Mouse (Mus musculus): ENCODE measurements around the gene Bmp2k. TPM values are rescaled to one million over a fixed set of nuclear protein-coding genes. Genes with fewer than 3 reads are reported as not detected.

Bmp2k gene
- 9.4 and 12.3 TPM in 2 replicates for polyA plus RNA-seq (2016; fragmentation: Nextera tagmentation; extraction: Ambion mirVana)

- peak; percentile 98 for ATAC-seq (ENCODE audit: low FRiP score, low read depth)
- H3K9ac ChIP-seq (replicated peaks), result peak within 1 kb of the TSS; percentile 86
- peaks cover 7% of the 10 kb centered on the region; the same call in 1 of the 2 replicates for H3K27me3 ChIP-seq
- no peaks in the 10 kb centered on the region for H3K9me3 ChIP-seq
- peak within 1 kb of the TSS; percentile 92 for H3K27ac ChIP-seq (replicated peaks)
- WGBS, result under 1% methylated on average over 56 of the region's 78 CpGs
- H3K4me1 ChIP-seq, result peaks cover 24% of the 10 kb centered on the region
- H3K4me3 ChIP-seq, result peak within 1 kb of the TSS; percentile 86
- peak within 1 kb of the TSS; percentile 85 for H3K4me2 ChIP-seq (replicated peaks)
- no peaks in the 10 kb centered on the region for H3K36me3 ChIP-seq
Observed at GRCm38 (mm10) chr5:96997310-96997801, at the start of gene Bmp2k. TSS of gene Bmp2k (plus strand) at chr5:96997689.

DNA sequence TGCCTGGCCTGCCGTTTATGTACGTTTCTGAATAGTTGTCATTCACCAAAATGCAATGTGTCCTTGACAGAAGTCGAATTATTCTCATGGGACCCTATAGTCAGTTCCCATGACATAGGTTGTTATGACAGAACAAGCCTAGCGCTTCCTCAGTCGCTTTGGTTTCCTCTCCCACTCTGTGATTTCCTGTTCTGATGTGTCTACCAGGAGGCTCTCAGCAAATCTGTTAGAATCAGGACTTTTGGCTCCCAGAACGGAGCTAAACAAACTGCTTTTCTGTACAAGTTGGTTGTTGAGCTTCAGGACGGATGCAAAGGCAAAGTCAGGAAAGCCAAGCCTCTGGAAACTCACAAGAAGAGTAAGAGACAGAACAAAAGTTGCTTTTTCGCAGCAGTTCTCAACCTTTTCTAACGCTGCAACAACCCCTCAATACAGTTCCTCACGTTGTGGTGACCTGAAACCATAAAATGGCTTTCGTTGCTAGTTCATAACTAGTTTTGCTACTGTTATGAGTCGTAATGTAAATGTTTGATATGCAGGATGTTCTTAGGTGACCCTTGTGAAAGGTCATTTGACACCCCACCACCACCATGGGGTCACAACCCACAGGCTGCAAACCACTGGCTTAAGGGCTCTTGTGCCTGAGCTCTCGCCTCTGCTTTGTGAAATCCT lies 48.5 kb upstream of the Bmp2k start:
- Histone ChIP-seq H3K9me3 (no peaks in the 10 kb centered on the region), H3K27me3 (no peaks in the 10 kb centered on the region), H3K36me3 (no peaks in the 10 kb centered on the region), H3K4me3 (no peak overlapping the region), H3K4me2 (replicated peaks) (no peak overlapping the region), H3K9ac (replicated peaks) (no peak overlapping the region), H3K4me1 (peaks cover 5% of the 10 kb centered on the region; the same call in 1 of the 2 replicates), H3K27ac (replicated peaks) (no peak overlapping the region)
- 91% methylated on average over 13 of the region's 13 CpGs for WGBS
- ATAC-seq (ENCODE audit: low FRiP score, low read depth), result no peak

DNA sequence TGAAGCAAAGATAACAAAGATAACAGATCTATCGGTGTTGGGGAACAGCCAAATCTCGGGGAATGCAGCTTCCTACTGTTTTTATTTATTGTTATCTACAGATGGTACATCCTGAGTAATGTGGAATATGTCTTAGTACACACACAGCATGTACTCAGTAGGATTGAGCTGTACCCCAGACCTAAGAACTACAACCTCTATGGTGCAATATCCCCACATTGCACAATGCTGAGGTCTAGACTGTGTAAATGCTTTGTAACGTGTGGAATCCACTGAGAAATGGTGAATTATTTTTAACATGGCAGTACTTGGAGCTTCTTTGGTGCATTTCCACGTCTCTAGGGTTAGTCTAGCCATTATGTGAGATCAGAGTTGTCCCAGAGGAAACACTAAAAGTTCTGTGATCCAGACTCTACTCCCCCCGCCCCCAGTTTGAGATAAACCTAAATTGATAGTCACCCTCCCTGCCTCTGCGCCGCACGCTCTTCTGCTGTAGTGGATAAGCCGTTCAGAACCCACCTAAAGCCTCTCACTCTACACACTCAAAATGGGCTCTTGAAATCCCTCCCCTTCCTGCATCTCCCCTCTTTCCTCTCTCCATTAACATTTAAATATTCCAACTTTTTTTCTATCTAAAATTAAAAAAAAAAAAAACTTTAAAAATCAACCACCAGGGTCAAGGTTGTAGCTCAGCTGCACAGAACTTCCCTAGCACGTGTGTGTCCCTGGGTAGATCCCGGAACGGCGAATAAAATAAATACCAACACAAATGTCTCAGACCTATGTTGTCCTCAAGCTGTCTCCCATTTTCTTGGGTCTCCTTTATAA lies 47.4 kb upstream of the Bmp2k start:
- Histone ChIP-seq H3K36me3 (no peaks in the 10 kb centered on the region), H3K4me1 (peaks cover 7% of the 10 kb centered on the region; the same call in 1 of the 2 replicates), H3K27ac (replicated peaks) (no peak overlapping the region), H3K9ac (replicated peaks) (no peak overlapping the region), H3K9me3 (no peaks in the 10 kb centered on the region), H3K27me3 (no peaks in the 10 kb centered on the region), H3K4me3 (no peak overlapping the region), H3K4me2 (replicated peaks) (no peak overlapping the region)
- WGBS, result 88% methylated on average over 13 of the region's 13 CpGs
- ATAC-seq (ENCODE audit: low FRiP score, low read depth), result no peak

GRCm38 (mm10) chr5:96950667-96951492 lies 46.6 kb upstream of the Bmp2k start:
- H3K4me3 ChIP-seq, result no peak overlapping the region
- no peak overlapping the region for H3K4me2 ChIP-seq (replicated peaks)
- no peaks in the 10 kb centered on the region for H3K9me3 ChIP-seq
- H3K36me3 ChIP-seq, result no peaks in the 10 kb centered on the region
- H3K9ac ChIP-seq (replicated peaks), result no peak overlapping the region
- no peak for ATAC-seq (ENCODE audit: low FRiP score, low read depth)
- no peak overlapping the region for H3K27ac ChIP-seq (replicated peaks)
- no peaks in the 10 kb centered on the region for H3K27me3 ChIP-seq
- H3K4me1 ChIP-seq, result peaks cover 7% of the 10 kb centered on the region; the same call in 1 of the 2 replicates
- WGBS, result 76% methylated on average over 10 of the region's 10 CpGs

DNA sequence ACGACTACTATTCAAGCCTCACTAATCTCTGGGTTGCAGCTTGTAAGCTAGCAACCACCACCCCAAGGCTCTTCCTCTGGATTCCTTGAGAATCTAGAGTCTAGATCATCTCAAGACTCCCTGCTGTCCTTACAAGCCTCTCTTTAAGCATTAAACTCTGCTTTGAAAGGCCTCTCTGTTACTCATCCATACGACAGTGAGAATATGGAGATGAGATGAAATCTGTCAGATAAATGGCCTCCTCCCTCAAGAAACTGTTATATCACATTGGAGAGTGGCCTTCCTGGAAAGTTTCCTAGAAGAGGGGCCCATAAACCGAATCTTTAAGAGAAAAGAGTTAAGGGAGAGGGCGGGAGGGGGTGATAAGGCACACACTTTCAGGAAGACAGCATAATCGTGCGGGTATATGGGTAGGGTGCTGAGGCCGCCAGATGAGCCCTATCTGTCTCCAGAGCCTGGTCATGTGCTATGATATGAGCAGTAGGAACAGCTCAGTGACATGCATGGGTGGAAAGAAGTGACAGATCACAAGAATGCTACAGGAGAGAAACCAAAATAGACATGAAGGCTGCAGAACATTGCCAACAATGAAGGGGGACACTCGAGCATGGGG lies 45.9 kb upstream of the Bmp2k start:
- no peak for ATAC-seq (ENCODE audit: low FRiP score, low read depth)
- Histone ChIP-seq H3K9me3 (no peaks in the 10 kb centered on the region), H3K27ac (replicated peaks) (no peak overlapping the region), H3K4me2 (replicated peaks) (no peak overlapping the region), H3K36me3 (no peaks in the 10 kb centered on the region), H3K27me3 (no peaks in the 10 kb centered on the region), H3K4me3 (no peak overlapping the region), H3K4me1 (peaks cover 9% of the 10 kb centered on the region; the same call in 1 of the 2 replicates), H3K9ac (replicated peaks) (no peak overlapping the region)
- WGBS, result 84% methylated on average over 8 of the region's 8 CpGs

GRCm38 (mm10) chr5:96954040-96954439 lies 43.4 kb upstream of the Bmp2k start:
- WGBS, result 67% methylated on average over 11 of the region's 11 CpGs
- Histone ChIP-seq H3K27ac (replicated peaks) (no peak overlapping the region), H3K9me3 (no peaks in the 10 kb centered on the region), H3K27me3 (no peaks in the 10 kb centered on the region), H3K36me3 (no peaks in the 10 kb centered on the region), H3K4me1 (peaks cover 14% of the 10 kb centered on the region), H3K4me3 (no peak overlapping the region), H3K4me2 (replicated peaks) (no peak overlapping the region), H3K9ac (replicated peaks) (no peak overlapping the region)
- ATAC-seq (ENCODE audit: low FRiP score, low read depth), result no peak

DNA sequence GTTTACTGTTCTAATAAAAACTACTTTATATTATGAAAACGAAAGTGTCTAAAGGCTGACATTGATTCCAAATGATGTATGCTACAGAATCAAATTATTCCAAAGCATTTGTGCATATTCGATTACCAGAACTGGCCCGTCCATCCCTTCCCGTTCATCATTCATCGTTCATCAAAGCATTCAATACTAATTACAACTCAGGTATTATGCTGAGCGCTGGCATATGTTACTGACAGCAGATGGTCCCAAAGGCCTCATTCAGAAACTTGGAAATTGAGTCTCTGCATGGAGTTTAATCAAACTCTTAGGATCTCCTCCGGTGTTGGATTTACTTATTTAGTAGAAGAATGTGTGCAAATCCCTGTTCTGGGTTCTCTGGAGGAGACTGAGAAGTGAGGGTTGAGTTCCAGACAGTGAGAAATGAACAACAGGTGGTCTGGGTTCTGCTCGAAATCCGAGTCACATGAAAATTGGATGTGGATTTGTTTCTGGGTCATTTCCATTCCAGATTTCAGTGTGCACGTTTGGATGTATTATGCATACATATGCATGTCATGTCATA lies 42.9 kb upstream of the Bmp2k start:
- 87% methylated on average over 10 of the region's 10 CpGs for WGBS
- no peak for ATAC-seq (ENCODE audit: low FRiP score, low read depth)
- Histone ChIP-seq H3K36me3 (no peaks in the 10 kb centered on the region), H3K4me1 (peaks cover 14% of the 10 kb centered on the region), H3K4me3 (no peak overlapping the region), H3K27ac (replicated peaks) (no peak overlapping the region), H3K27me3 (no peaks in the 10 kb centered on the region), H3K9me3 (no peaks in the 10 kb centered on the region), H3K9ac (replicated peaks) (no peak overlapping the region), H3K4me2 (replicated peaks) (no peak overlapping the region)

DNA sequence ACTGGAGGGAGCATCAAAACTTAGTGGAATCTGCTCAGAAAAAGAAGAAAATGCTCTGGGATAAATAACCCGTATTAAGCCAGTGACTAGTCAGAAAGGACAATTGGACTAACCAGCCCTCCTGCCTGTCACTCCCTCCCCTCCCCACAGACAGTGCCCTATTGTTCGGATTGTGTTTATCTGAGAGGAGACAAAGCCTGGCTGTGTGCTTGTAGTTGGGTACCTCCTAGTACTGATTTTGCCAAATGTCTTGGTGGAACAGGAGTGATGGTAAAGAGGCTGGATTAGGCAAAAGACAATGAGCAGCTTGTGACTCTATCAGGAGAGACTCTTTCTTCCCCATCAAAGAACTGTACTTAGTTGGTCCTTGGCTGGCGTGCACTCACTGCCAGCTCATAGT lies 40.6 kb upstream of the Bmp2k start:
- no peak for ATAC-seq (ENCODE audit: low FRiP score, low read depth)

GRCm38 (mm10) chr5:96961122-96961521 lies 36.4 kb upstream of the Bmp2k start:
- Histone ChIP-seq H3K27me3 (no peaks in the 10 kb centered on the region), H3K9ac (replicated peaks) (no peak overlapping the region), H3K4me1 (peaks cover 22% of the 10 kb centered on the region), H3K4me2 (replicated peaks) (no peak overlapping the region), H3K9me3 (no peaks in the 10 kb centered on the region), H3K36me3 (no peaks in the 10 kb centered on the region), H3K27ac (replicated peaks) (no peak overlapping the region), H3K4me3 (no peak overlapping the region)
- ATAC-seq (ENCODE audit: low FRiP score, low read depth), result no peak
- 81% methylated on average over 5 of the region's 5 CpGs for WGBS

More for the DNA sequence above, 40.6 kb upstream of the Bmp2k start:
- Histone ChIP-seq H3K36me3 (no peaks in the 10 kb centered on the region), H3K9ac (replicated peaks) (no peak overlapping the region), H3K27ac (replicated peaks) (no peak overlapping the region), H3K4me3 (no peak overlapping the region), H3K9me3 (no peaks in the 10 kb centered on the region), H3K4me1 (peaks cover 14% of the 10 kb centered on the region), H3K27me3 (no peaks in the 10 kb centered on the region), H3K4me2 (replicated peaks) (no peak overlapping the region)
- WGBS, result 24% methylated on average over 3 of the region's 3 CpGs

GRCm38 (mm10) chr5:96961852-96962251 lies 35.6 kb upstream of the Bmp2k start:
- Histone ChIP-seq H3K36me3 (no peaks in the 10 kb centered on the region), H3K27me3 (no peaks in the 10 kb centered on the region), H3K4me1 (peaks cover 19% of the 10 kb centered on the region), H3K9me3 (no peaks in the 10 kb centered on the region), H3K27ac (replicated peaks) (no peak overlapping the region), H3K4me3 (no peak overlapping the region), H3K4me2 (replicated peaks) (no peak overlapping the region), H3K9ac (replicated peaks) (no peak overlapping the region)
- no peak for ATAC-seq (ENCODE audit: low FRiP score, low read depth)

- H3K4me2 ChIP-seq (replicated peaks), result no peak overlapping the region
- peaks cover 15% of the 10 kb centered on the region for H3K4me1 ChIP-seq
- 77% methylated on average over 8 of the region's 8 CpGs for WGBS
- H3K27me3 ChIP-seq, result no peaks in the 10 kb centered on the region
- no peak overlapping the region for H3K4me3 ChIP-seq
- no peak overlapping the region for H3K9ac ChIP-seq (replicated peaks)
- H3K9me3 ChIP-seq, result no peaks in the 10 kb centered on the region
- H3K36me3 ChIP-seq, result no peaks in the 10 kb centered on the region
- H3K27ac ChIP-seq (replicated peaks), result no peak overlapping the region
- ATAC-seq (ENCODE audit: low FRiP score, low read depth), result no peak
Observed at GRCm38 (mm10) chr5:96962252-96962933, 35.1 kb upstream of the Bmp2k start.

Data from midbrain, embryonic 12.5 days (tissue).